Comparison of ENCODE assay signal across 8 mouse cellular contexts in genomic region chr6:71823085-71823484, GRCm38 (mm10). TPM values are rescaled to one million over a fixed set of nuclear protein-coding genes. Genes with fewer than 3 reads are reported as not detected.
DNase-seq lines count a peak whose midpoint lies in the region; ATAC-seq and TF ChIP-seq lines count a peak whose summit lies in the region.

No protein-coding gene starts in this region.

- no peak for TF ChIP-seq CTCF in thymus, adult 2 months (IDR thresholded peaks at IDR 0.05; ENCODE audit: borderline replicate concordance, control insufficient read depth, extremely low read depth, insufficient read depth, low read length, poor library complexity)
- no peak for TF ChIP-seq CTCF in liver, embryonic 14.5 days (IDR thresholded peaks at IDR 0.05; ENCODE audit: low read depth)
- TF ChIP-seq CTCF in stomach, postnatal 0 days (IDR thresholded peaks at IDR 0.05; ENCODE audit: low read depth), result no peak

- ATAC-seq in forebrain, embryonic 16.5 days, result peak; percentile 47
- ATAC-seq in liver, embryonic 14.5 days (ENCODE audit: insufficient read depth), result peak; percentile 64
- ATAC-seq in stomach, postnatal 0 days (ENCODE audit: low FRiP score, low TSS enrichment), result no peak

- H3K9me3 ChIP-seq in forebrain, embryonic 16.5 days (ENCODE audit: control insufficient read depth, low read length), result no peaks in the 10 kb centered on the region
- no peaks in the 10 kb centered on the region for H3K9me3 ChIP-seq in liver, embryonic 14.5 days (ENCODE audit: control insufficient read depth, low read length)
- H3K9me3 ChIP-seq in stomach, postnatal 0 days (ENCODE audit: control insufficient read depth, low read length), result no peaks in the 10 kb centered on the region

- no peak for DNase-seq in thymus, adult 2 months
- no peak for DNase-seq in thymus, adult 18-20 months
- no peak for DNase-seq in liver, embryonic 14.5 days (ENCODE audit: low read depth in 3 of 3, low spot score in 3 of 3)
- DNase-seq in stomach, postnatal 0 days (ENCODE audit: low spot score), result no peak
- no peak for DNase-seq in spleen, postnatal 10 days (ENCODE audit: low spot score in 2 of 2)
- no peak for DNase-seq in layer of hippocampus, adult 11-12 months (ENCODE audit: low spot score)
- DNase-seq in thymus, postnatal 36 days, result no peak

- no peak overlapping the region for H3K27ac ChIP-seq in thymus, adult 2 months (ENCODE audit: control insufficient read depth, insufficient read depth, low read length)
- no peak overlapping the region for H3K27ac ChIP-seq in forebrain, embryonic 16.5 days (ENCODE audit: low read length)
- peak overlapping the region; percentile 16 for H3K27ac ChIP-seq in liver, embryonic 14.5 days
- H3K27ac ChIP-seq in stomach, postnatal 0 days (replicated peaks), result no peak overlapping the region

- peak overlapping the region; percentile 90 for H3K4me2 ChIP-seq in forebrain, embryonic 16.5 days (ENCODE audit: low read length)
- H3K4me2 ChIP-seq in liver, embryonic 14.5 days (ENCODE audit: low read depth), result peak overlapping the region; percentile 72
- peak overlapping the region; percentile 63 for H3K4me2 ChIP-seq in stomach, postnatal 0 days (replicated peaks; ENCODE audit: low read depth)

- H3K4me3 ChIP-seq in thymus, adult 2 months (ENCODE audit: control insufficient read depth, insufficient read depth, low read length), result peak overlapping the region; percentile 99
- H3K4me3 ChIP-seq in forebrain, embryonic 16.5 days (replicated peaks; ENCODE audit: low read length), result peak overlapping the region; percentile 69
- H3K4me3 ChIP-seq in liver, embryonic 14.5 days (ENCODE audit: insufficient read depth in 1 of 2, low read depth in 2 of 2, low read length in 2 of 2), result peak overlapping the region; percentile 72 to 100
- H3K4me3 ChIP-seq in stomach, postnatal 0 days (ENCODE audit: low read depth, low read length), result peak overlapping the region; percentile 63

- TF ChIP-seq POLR2A in thymus, adult 2 months (IDR thresholded peaks at IDR 0.05; ENCODE audit: control insufficient read depth, extremely low read depth, insufficient read depth, low read length, poor library complexity), result no peak

- H3K4me1 ChIP-seq in thymus, adult 2 months (replicated peaks; ENCODE audit: control insufficient read depth, insufficient read depth, low read length), result peaks cover 3% of the 10 kb centered on the region; the same call in 1 of the 2 replicates
- H3K4me1 ChIP-seq in forebrain, embryonic 16.5 days (replicated peaks; ENCODE audit: control insufficient read depth, insufficient read depth, low read length), result peaks cover 4% of the 10 kb centered on the region; the same call in 1 of the 2 replicates
- H3K4me1 ChIP-seq in liver, embryonic 14.5 days (replicated peaks; ENCODE audit: control insufficient read depth in 2 of 2, insufficient read depth in 2 of 2, low read length in 1 of 2), result peaks cover 13 to 14% of the 10 kb centered on the region in 2 experiments
- no peaks in the 10 kb centered on the region for H3K4me1 ChIP-seq in stomach, postnatal 0 days (replicated peaks; ENCODE audit: control insufficient read depth, insufficient read depth)

- no peak for TF ChIP-seq EP300 in liver, embryonic 14.5 days (IDR thresholded peaks at IDR 0.05; ENCODE audit: low read depth)
- no peak for TF ChIP-seq EP300 in stomach, postnatal 0 days (optimal IDR thresholded peaks at IDR 0.05)

- 1% methylated on average over 7 of the region's 7 CpGs for WGBS in thymus, adult 2 months
- 3% methylated on average over 7 of the region's 7 CpGs for WGBS in forebrain, embryonic 16.5 days
- WGBS in liver, embryonic 14.5 days (ENCODE audit: insufficient replicate concordance), result under 1% methylated on average over 7 of the region's 7 CpGs
- WGBS in stomach, postnatal 0 days, result under 1% methylated on average over 7 of the region's 7 CpGs

- peak overlapping the region; percentile 64 for H3K9ac ChIP-seq in forebrain, embryonic 16.5 days (replicated peaks; ENCODE audit: low read depth, low read length)
- peak overlapping the region; percentile 64 for H3K9ac ChIP-seq in liver, embryonic 14.5 days (replicated peaks)
- H3K9ac ChIP-seq in stomach, postnatal 0 days (ENCODE audit: low read length), result peak overlapping the region; percentile 66

- no peaks in the 10 kb centered on the region for H3K27me3 ChIP-seq in thymus, adult 2 months (ENCODE audit: control insufficient read depth, insufficient read depth, low read length)
- H3K27me3 ChIP-seq in forebrain, embryonic 16.5 days (replicated peaks; ENCODE audit: control insufficient read depth, insufficient read depth, low read length), result no peaks in the 10 kb centered on the region
- H3K27me3 ChIP-seq in liver, embryonic 14.5 days (ENCODE audit: control insufficient read depth, insufficient read depth, low read length), result no peaks in the 10 kb centered on the region
- no peaks in the 10 kb centered on the region for H3K27me3 ChIP-seq in stomach, postnatal 0 days (ENCODE audit: control insufficient read depth, insufficient read depth, low read length)

- peaks cover 7% of the 10 kb centered on the region for H3K36me3 ChIP-seq in thymus, adult 2 months (ENCODE audit: control insufficient read depth, insufficient read depth, low read length)
- peaks cover 4% of the 10 kb centered on the region; the same call in 1 of the 2 replicates for H3K36me3 ChIP-seq in forebrain, embryonic 16.5 days (ENCODE audit: control insufficient read depth, insufficient read depth)
- H3K36me3 ChIP-seq in liver, embryonic 14.5 days (replicated peaks; ENCODE audit: control insufficient read depth, insufficient read depth, low read depth), result peaks cover 6% of the 10 kb centered on the region
- peaks cover 4% of the 10 kb centered on the region; the same call in 1 of the 2 replicates for H3K36me3 ChIP-seq in stomach, postnatal 0 days (ENCODE audit: control insufficient read depth, insufficient read depth, low read length)

RNA-seq across cellular contexts. Expression of gene Mrpl35, which starts 3.7 kb away (rescaled TPM):
- polyA plus RNA-seq in thymus, adult 2 months (2012; rRNA removed), result 9.2 and 10.9 TPM in 2 replicates
- 42.9 and 43.8 TPM in 2 replicates for polyA plus RNA-seq in forebrain, embryonic 16.5 days (2015; fragmentation: Nextera tagmentation; extraction: Ambion mirVana)
- polyA plus RNA-seq in liver, embryonic 14.5 days (2012; rRNA removed), result 6.0 and 11.6 TPM in 2 replicates
- polyA plus RNA-seq in liver, embryonic 14.5 days (2014; fragmentation: Nextera tagmentation; extraction: Ambion mirVana), result 70.5 and 71.5 TPM in 2 replicates
- polyA plus RNA-seq in stomach, postnatal 0 days (2015; fragmentation: Nextera tagmentation; extraction: Ambion mirVana), result 61.4 and 65.2 TPM in 2 replicates

RNA-seq across cellular contexts. Expression of gene Immt, which starts 8.0 kb away (rescaled TPM):
- 47.7 and 52.3 TPM in 2 replicates for polyA plus RNA-seq in thymus, adult 2 months (2012; rRNA removed)
- 148 and 155 TPM in 2 replicates for polyA plus RNA-seq in forebrain, embryonic 16.5 days (2015; fragmentation: Nextera tagmentation; extraction: Ambion mirVana)
- polyA plus RNA-seq in liver, embryonic 14.5 days (2012; rRNA removed), result 43.4 and 47.0 TPM in 2 replicates
- polyA plus RNA-seq in liver, embryonic 14.5 days (2014; fragmentation: Nextera tagmentation; extraction: Ambion mirVana), result 132 and 133 TPM in 2 replicates
- 132 and 140 TPM in 2 replicates for polyA plus RNA-seq in stomach, postnatal 0 days (2015; fragmentation: Nextera tagmentation; extraction: Ambion mirVana)
